ENCODE assay signal across 15 mouse cellular contexts in the genomic region with DNA sequence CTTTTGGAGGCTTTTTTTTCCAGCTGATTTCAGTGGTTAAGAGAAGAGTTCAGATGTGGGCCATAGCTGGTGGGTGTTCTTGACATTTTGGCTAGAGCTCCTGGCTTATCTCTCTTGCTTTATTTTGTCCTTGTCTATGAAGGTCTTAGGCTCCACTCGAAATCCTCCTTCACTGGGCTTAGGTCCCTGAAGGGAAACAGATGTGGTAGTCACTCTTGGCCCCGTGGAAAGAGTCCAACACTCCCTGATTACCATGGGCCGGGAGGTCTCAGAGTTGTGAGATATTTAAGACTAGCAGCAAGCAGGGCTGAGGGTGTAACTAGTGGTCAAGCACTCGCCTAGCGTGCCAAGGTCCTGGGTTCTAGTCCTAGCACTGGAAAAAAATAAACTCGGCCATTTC.
"Had no signal": no experiment of that assay in that cellular context is flagged by ENCODE, and none has a peak within 500 bp of the region (broad histone marks: within the 10 kb centered on the region; RNA-seq: fewer than 3 reads in every experiment).

No protein-coding gene starts in this region.

- DNase-seq: kidney, adult 8-10 months; kidney, postnatal 14 days; lung, embryonic 14.5 days; lung, postnatal 10 days; lung, postnatal 4 days; midbrain, embryonic 14.5 days; right cerebral cortex, adult 18-20 months; right cerebral cortex, postnatal 25 days had no signal

- H3K27ac ChIP-seq: left cerebral cortex, adult 2 months; limb, embryonic 10.5 days; liver, embryonic 12.5 days; midbrain, embryonic 10.5 days; neural tube, embryonic 15.5 days had no signal

- H3K4me1 ChIP-seq: liver, embryonic 12.5 days; midbrain, embryonic 10.5 days; neural tube, embryonic 15.5 days had no signal

- ATAC-seq: intestine, postnatal 0 days; liver, embryonic 12.5 days had no signal

- H3K36me3 ChIP-seq: limb, embryonic 10.5 days; liver, embryonic 12.5 days; midbrain, embryonic 10.5 days; neural tube, embryonic 15.5 days had no signal

- H3K9me3 ChIP-seq: limb, embryonic 10.5 days; liver, embryonic 12.5 days; midbrain, embryonic 10.5 days; neural tube, embryonic 15.5 days had no signal

- H3K9ac ChIP-seq: liver, embryonic 12.5 days; lung, embryonic 14.5 days; neural tube, embryonic 15.5 days had no signal

- H3K27me3 ChIP-seq: liver, embryonic 12.5 days; neural tube, embryonic 15.5 days had no signal

- H3K4me3 ChIP-seq: left cerebral cortex, adult 2 months; limb, embryonic 10.5 days; liver, embryonic 12.5 days; midbrain, embryonic 10.5 days; myocyte; neural tube, embryonic 15.5 days had no signal

- H3K4me2 ChIP-seq: liver, embryonic 12.5 days; lung, embryonic 14.5 days; neural tube, embryonic 15.5 days had no signal
